Mouse (Mus musculus) ovary, postnatal 10 days (tissue): ENCODE measurements at regions not wholly inside any gene's neighbourhood (a gene's known extent, or its start where the extent isn't known, plus 50 kb on each side); places are given as distances from the start of the nearest gene placed in this dataset.

Experiments
- DNase-seq: peaks from one replicate; pipeline ENCODE4 v3.0.0; 2022; ENCODE audit warnings: low spot score

- no peak for DNase-seq
These were observed 477.8 kb downstream of the Efnb2 start for GRCm38 (mm10) chr8:8183233-8183622.

GRCm38 (mm10) chr8:8182616-8183232, 478.3 kb downstream of the Efnb2 start:
- no peak for DNase-seq

- no peak for DNase-seq
These were observed 478.9 kb downstream of the Efnb2 start for GRCm38 (mm10) chr8:8182108-8182507.

- no peak for DNase-seq
These were observed 486.8 kb downstream of the Efnb2 start for GRCm38 (mm10) chr8:8174286-8174685.

- DNase-seq: no peak
These were observed 492.4 kb downstream of the Efnb2 start for GRCm38 (mm10) chr8:8168674-8169073.

GRCm38 (mm10) chr8:8168250-8168649, 492.8 kb downstream of the Efnb2 start:
- no peak for DNase-seq

GRCm38 (mm10) chr8:8147527-8147926, 513.5 kb downstream of the Efnb2 start:
- no peak for DNase-seq

GRCm38 (mm10) chr8:8142933-8143495, 518.0 kb downstream of the Efnb2 start:
- no peak for DNase-seq

GRCm38 (mm10) chr8:8142461-8142860, 518.6 kb downstream of the Efnb2 start:
- no peak for DNase-seq

- DNase-seq: no peak
These were observed 521.3 kb downstream of the Efnb2 start for GRCm38 (mm10) chr8:8139720-8140119.

GRCm38 (mm10) chr8:8133001-8133785, 527.8 kb downstream of the Efnb2 start:
- no peak for DNase-seq

- DNase-seq: no peak
These were observed 529.1 kb downstream of the Efnb2 start for GRCm38 (mm10) chr8:8131961-8132376.

- no peak for DNase-seq
These were observed 530.2 kb downstream of the Efnb2 start for GRCm38 (mm10) chr8:8130806-8131205.

GRCm38 (mm10) chr8:8115595-8116429, 545.2 kb downstream of the Efnb2 start:
- DNase-seq: no peak

GRCm38 (mm10) chr8:8114604-8115003, 546.4 kb downstream of the Efnb2 start:
- no peak for DNase-seq

- no peak for DNase-seq
These were observed 551.2 kb downstream of the Efnb2 start for GRCm38 (mm10) chr8:8109785-8110350.

- DNase-seq: no peak
These were observed 557.5 kb downstream of the Efnb2 start for GRCm38 (mm10) chr8:8103492-8103891.

GRCm38 (mm10) chr8:8102010-8102727, 558.9 kb downstream of the Efnb2 start:
- no peak for DNase-seq

- no peak for DNase-seq
These were observed 568.5 kb downstream of the Efnb2 start for GRCm38 (mm10) chr8:8092551-8092950.

- no peak for DNase-seq
These were observed 576.4 kb downstream of the Efnb2 start for GRCm38 (mm10) chr8:8084652-8085051.

- no peak for DNase-seq
These were observed 597.0 kb downstream of the Efnb2 start for GRCm38 (mm10) chr8:8064074-8064473.
